21 mouse cellular contexts compared by ENCODE assay signal in genomic region chr4:148310126-148310525, GRCm38 (mm10). TPM values are rescaled to one million over a fixed set of nuclear protein-coding genes. Genes with fewer than 3 reads are reported as not detected.
A peak's percentile ranks its signal among the peaks of the same experiment; 100 is the strongest.
DNase-seq lines count a peak whose midpoint lies in the region; ATAC-seq and TF ChIP-seq lines count a peak whose summit lies in the region.
"Had no signal": no experiment of that assay in that cellular context is flagged by ENCODE, and none has a peak within 500 bp of the region (broad histone marks: within the 10 kb centered on the region; RNA-seq: fewer than 3 reads in every experiment).

No protein-coding gene starts in this region.

- no peak overlapping the region for H3K9ac ChIP-seq in limb, embryonic 15.5 days
- no peak overlapping the region for H3K9ac ChIP-seq in midbrain, postnatal 0 days (replicated peaks; ENCODE audit: low read length, poor library complexity, severe bottlenecking)
- no peak overlapping the region for H3K9ac ChIP-seq in midbrain, embryonic 16.5 days (ENCODE audit: low read depth, low read length)

- H3K4me3 ChIP-seq in limb, embryonic 15.5 days: no peak overlapping the region
- no peak overlapping the region for H3K4me3 ChIP-seq in limb, embryonic 10.5 days
- H3K4me3 ChIP-seq in midbrain, postnatal 0 days (ENCODE audit: low read depth, low read length): no peak overlapping the region
- H3K4me3 ChIP-seq in midbrain, embryonic 16.5 days (ENCODE audit: low read depth, low read length): no peak overlapping the region

- TF ChIP-seq CTCF in midbrain, postnatal 0 days (IDR thresholded peaks at IDR 0.05): no peak

- no peak overlapping the region for H3K4me2 ChIP-seq in limb, embryonic 15.5 days
- no peak overlapping the region for H3K4me2 ChIP-seq in midbrain, postnatal 0 days (ENCODE audit: low read depth, low read length, poor library complexity, severe bottlenecking)
- no peak overlapping the region for H3K4me2 ChIP-seq in midbrain, embryonic 16.5 days (ENCODE audit: low read length)

- WGBS in limb, embryonic 15.5 days: 55% methylated on average over 4 of the region's 4 CpGs
- 65% methylated on average over 4 of the region's 4 CpGs for WGBS in limb, embryonic 10.5 days
- 65% methylated on average over 4 of the region's 4 CpGs for WGBS in midbrain, postnatal 0 days
- WGBS in midbrain, embryonic 16.5 days: 65% methylated on average over 4 of the region's 4 CpGs

- H3K4me1 ChIP-seq in limb, embryonic 15.5 days: peaks cover 4% of the 10 kb centered on the region
- peaks cover 52% of the 10 kb centered on the region for H3K4me1 ChIP-seq in limb, embryonic 10.5 days
- H3K4me1 ChIP-seq in midbrain, postnatal 0 days (ENCODE audit: insufficient read depth, low read length): peaks cover 14% of the 10 kb centered on the region; the same call in 1 of the 2 replicates
- H3K4me1 ChIP-seq in midbrain, embryonic 16.5 days (ENCODE audit: control insufficient read depth, insufficient read depth, low read length): peaks cover 20% of the 10 kb centered on the region

- H3K36me3 ChIP-seq in limb, embryonic 15.5 days: no peaks in the 10 kb centered on the region
- no peaks in the 10 kb centered on the region for H3K36me3 ChIP-seq in limb, embryonic 10.5 days
- no peaks in the 10 kb centered on the region for H3K36me3 ChIP-seq in midbrain, postnatal 0 days (ENCODE audit: insufficient read depth, low read length)
- H3K36me3 ChIP-seq in midbrain, embryonic 16.5 days (ENCODE audit: control insufficient read depth, insufficient read depth, low read length): no peaks in the 10 kb centered on the region
- H3K36me3 ChIP-seq: G1E had no signal

- H3K9me3 ChIP-seq in limb, embryonic 15.5 days: no peaks in the 10 kb centered on the region
- no peaks in the 10 kb centered on the region for H3K9me3 ChIP-seq in limb, embryonic 10.5 days (replicated peaks)
- no peaks in the 10 kb centered on the region for H3K9me3 ChIP-seq in midbrain, postnatal 0 days (ENCODE audit: low read length)
- no peaks in the 10 kb centered on the region for H3K9me3 ChIP-seq in midbrain, embryonic 16.5 days (replicated peaks; ENCODE audit: control insufficient read depth, low read length, poor library complexity, severe bottlenecking)
- H3K9me3 ChIP-seq: G1E had no signal

- H3K27me3 ChIP-seq in limb, embryonic 15.5 days: peaks cover 5% of the 10 kb centered on the region; the same call in 1 of the 2 replicates
- peaks cover 55% of the 10 kb centered on the region for H3K27me3 ChIP-seq in limb, embryonic 10.5 days (ENCODE audit: low read depth, poor library complexity, severe bottlenecking)
- H3K27me3 ChIP-seq in midbrain, postnatal 0 days (ENCODE audit: insufficient read depth, low read length): 0 out of 2 replicates have a peak, but pooled peaks cover 3% of the 10 kb centered on the region
- no peaks in the 10 kb centered on the region for H3K27me3 ChIP-seq in midbrain, embryonic 16.5 days (ENCODE audit: control insufficient read depth, insufficient read depth, low read depth, low read length)

- ATAC-seq in limb, embryonic 15.5 days (ENCODE audit: insufficient number of reproducible peaks, low FRiP score, low TSS enrichment, low read depth): 0 out of 2 replicates have a peak, but pooled peaks have one; percentile 6
- no peak for ATAC-seq in midbrain, postnatal 0 days (ENCODE audit: low FRiP score)
- ATAC-seq in midbrain, embryonic 16.5 days: no peak
- ATAC-seq: activated CD4-positive, CD25-positive, alpha-beta regulatory T cell, adult 4 months; CD4-positive, CD25-positive, alpha-beta regulatory T cell, adult 4 months; Patski had no signal

- no peak overlapping the region for H3K27ac ChIP-seq in limb, embryonic 15.5 days
- H3K27ac ChIP-seq in limb, embryonic 10.5 days: no peak overlapping the region
- no peak overlapping the region for H3K27ac ChIP-seq in midbrain, postnatal 0 days (ENCODE audit: low read depth, low read length)
- H3K27ac ChIP-seq in midbrain, embryonic 16.5 days (ENCODE audit: low read length): no peak overlapping the region

- peak; percentile 57 to 60 for DNase-seq in cerebellum, postnatal 10 days
- no peak for DNase-seq in cerebellum, adult 11-12 months
- DNase-seq in limb, embryonic 10.5 days (ENCODE audit: low spot score): no peak
- DNase-seq in midbrain, postnatal 0 days (ENCODE audit: low spot score): peak; percentile 24
- DNase-seq: adrenal gland, adult 2 months; adrenal gland, adult 8-10 months; adrenal gland, postnatal 10 days; adrenal gland, postnatal 14 days; adrenal gland, postnatal 25 days; adrenal gland, postnatal 36 days; B cell, adult 2 months; cerebellum, adult 11 months; cerebellum, adult 18-20 months had no signal

RNA-seq across cellular contexts. Expression of gene Disp3, which starts 22.4 kb away (rescaled TPM):
- 0.07 and 0.13 TPM in 2 replicates for polyA plus RNA-seq in limb, embryonic 15.5 days (2015; fragmentation: Nextera tagmentation; extraction: Ambion mirVana)
- polyA plus RNA-seq in limb, embryonic 10.5 days (2016; fragmentation: Nextera tagmentation; extraction: Ambion mirVana): 0.33 and 0.60 TPM in 2 replicates
- 19.7 and 25.1 TPM in 2 replicates for total RNA-seq in midbrain, postnatal 0 days (2014; rRNA removed)
- 6.8 and 7.8 TPM in 2 replicates for polyA plus RNA-seq in midbrain, postnatal 0 days (2015; fragmentation: Nextera tagmentation; extraction: Ambion mirVana)
- 12.4 and 12.7 TPM in 2 replicates for polyA plus RNA-seq in midbrain, embryonic 16.5 days (2015; fragmentation: Nextera tagmentation; extraction: Ambion mirVana)
- total RNA-seq: CH12.LX, G1E, MEL had no signal
- polyA plus RNA-seq: activated CD4-positive, CD25-positive, alpha-beta regulatory T cell, adult 4 months; CD4-positive, CD25-positive, alpha-beta regulatory T cell, adult 4 months had no signal

Comparison
In these comparisons a context has a peak if more than half of its experiments do, and no peak if none do; other contexts are left out.
1. DNase-seq: peak in cerebellum, postnatal 10 days (2 of 2) and midbrain, postnatal 0 days (single experiment); none in cerebellum, adult 11-12 months (single experiment) and limb, embryonic 10.5 days (single experiment).